Mouse (Mus musculus): Measurements from ENCODE around the gene Coq8a. TPM values are rescaled to one million over a fixed set of nuclear protein-coding genes. Genes with fewer than 3 reads are reported as not detected.

Gene Coq8a
- polyA plus RNA-seq, 1 experiment from 2014 or later, result 2.0 TPM

DNA sequence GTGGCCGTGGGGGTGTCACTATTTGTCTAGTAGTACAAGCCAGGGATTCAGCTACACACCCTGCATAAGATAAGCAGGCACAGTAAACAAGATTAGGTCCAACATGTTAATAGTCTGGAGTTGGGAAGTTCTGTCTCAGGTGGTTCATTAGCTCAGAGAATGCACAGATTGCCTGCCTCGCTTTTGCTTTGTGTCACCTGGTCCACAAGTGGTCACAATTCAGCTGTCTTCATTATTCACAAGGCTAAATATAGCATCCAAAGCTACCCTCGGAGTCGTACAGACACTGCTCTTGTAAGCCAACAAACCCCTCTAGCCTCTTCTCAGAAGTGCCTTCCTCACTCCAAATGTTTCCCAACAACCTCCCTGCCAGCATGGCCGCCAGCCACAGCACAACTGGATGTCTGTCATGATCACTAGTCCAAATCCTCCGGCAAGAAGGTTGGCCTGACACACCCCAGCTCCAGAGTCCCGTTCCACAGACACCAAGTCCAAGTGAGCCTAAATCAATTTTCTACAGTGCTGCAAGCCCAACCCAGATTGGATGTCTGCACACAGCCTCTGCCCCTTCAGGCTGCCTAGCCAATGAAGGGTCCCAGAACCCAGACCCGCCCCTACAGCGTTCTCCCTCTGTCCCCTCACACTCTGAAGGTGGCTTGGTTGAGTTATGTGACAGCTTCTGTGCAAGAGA is 4.5 kb downstream of the Coq8a start:
- DNase-seq (ENCODE audit: low spot score), result peak; percentile 49
- no peaks in the 10 kb centered on the region for H3K9me3 ChIP-seq
- WGBS, result 31% methylated on average over 9 of the region's 9 CpGs

DNA sequence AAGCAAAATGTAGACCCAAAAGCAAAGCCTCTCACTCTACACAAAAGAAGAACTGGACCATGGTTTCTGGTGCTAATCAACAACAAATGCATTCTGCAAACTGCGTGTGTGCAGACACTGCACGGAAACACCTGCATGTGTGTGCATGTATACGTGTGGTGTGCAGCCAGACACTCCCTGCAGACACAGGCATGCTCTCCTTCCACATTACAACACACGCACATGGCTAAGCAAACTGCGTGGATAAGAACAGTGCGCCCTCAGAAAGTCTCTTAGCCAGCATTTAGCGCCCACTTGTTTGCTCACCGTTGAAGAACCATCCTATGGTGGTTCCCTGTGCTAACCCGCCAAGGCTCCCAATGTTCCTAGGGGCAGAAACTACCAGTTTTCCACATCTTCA is 5.4 kb downstream of the Coq8a start:
- WGBS, result 86% methylated on average over 9 of the region's 9 CpGs
- H3K36me3 ChIP-seq, result no peaks in the 10 kb centered on the region
- no peak overlapping the region for H3K4me3 ChIP-seq
- H3K9me3 ChIP-seq, result no peaks in the 10 kb centered on the region
- peaks cover 17% of the 10 kb centered on the region for H3K4me1 ChIP-seq (replicated peaks)
- no peaks in the 10 kb centered on the region; the same call in none of the 2 replicates for H3K27me3 ChIP-seq (ENCODE audit: insufficient read depth, poor library complexity, severe bottlenecking)
- H3K27ac ChIP-seq, result no peak overlapping the region
- no peak for DNase-seq (ENCODE audit: low spot score)

More for the DNA sequence above, 4.5 kb downstream of the Coq8a start:
- no peaks in the 10 kb centered on the region; the same call in none of the 2 replicates for H3K27me3 ChIP-seq (ENCODE audit: insufficient read depth, poor library complexity, severe bottlenecking)
- peaks cover 17% of the 10 kb centered on the region for H3K4me1 ChIP-seq (replicated peaks)
- no peaks in the 10 kb centered on the region for H3K36me3 ChIP-seq
- H3K4me3 ChIP-seq, result peak overlapping the region; percentile 61
- no peak overlapping the region for H3K27ac ChIP-seq

DNA sequence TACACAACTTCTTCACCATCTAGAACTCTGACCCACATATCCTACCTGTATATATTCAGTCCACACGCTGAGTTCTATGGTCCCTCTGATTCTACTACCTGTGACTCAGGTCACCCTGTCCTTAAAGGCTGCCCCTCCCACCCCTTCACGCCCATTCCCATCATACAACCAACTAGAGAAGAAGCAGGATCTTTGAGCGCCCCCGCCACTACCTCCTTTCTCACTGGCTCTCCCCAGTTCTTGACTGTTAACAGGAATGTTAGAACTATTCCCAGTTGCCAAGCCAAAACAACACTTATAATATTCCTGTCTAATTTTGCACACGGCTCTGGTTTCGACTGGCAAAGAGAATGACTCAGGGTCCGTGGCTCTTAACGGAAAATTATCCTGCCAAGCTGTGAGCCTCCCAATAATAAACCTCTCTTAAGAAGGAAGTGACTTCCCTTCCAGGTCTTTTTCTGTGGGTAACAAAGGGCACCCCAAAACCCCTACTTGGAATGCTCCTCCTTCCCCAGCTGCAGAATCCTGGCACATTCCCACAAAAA is 5.9 kb downstream of the Coq8a start:
- no peak overlapping the region for H3K4me3 ChIP-seq
- no peak overlapping the region for H3K27ac ChIP-seq
- DNase-seq (ENCODE audit: low spot score), result no peak
- H3K36me3 ChIP-seq, result no peaks in the 10 kb centered on the region
- no peaks in the 10 kb centered on the region for H3K9me3 ChIP-seq
- 82% methylated on average over 8 of the region's 8 CpGs for WGBS
- no peaks in the 10 kb centered on the region; the same call in none of the 2 replicates for H3K27me3 ChIP-seq (ENCODE audit: insufficient read depth, poor library complexity, severe bottlenecking)
- peaks cover 17% of the 10 kb centered on the region for H3K4me1 ChIP-seq (replicated peaks)

DNA sequence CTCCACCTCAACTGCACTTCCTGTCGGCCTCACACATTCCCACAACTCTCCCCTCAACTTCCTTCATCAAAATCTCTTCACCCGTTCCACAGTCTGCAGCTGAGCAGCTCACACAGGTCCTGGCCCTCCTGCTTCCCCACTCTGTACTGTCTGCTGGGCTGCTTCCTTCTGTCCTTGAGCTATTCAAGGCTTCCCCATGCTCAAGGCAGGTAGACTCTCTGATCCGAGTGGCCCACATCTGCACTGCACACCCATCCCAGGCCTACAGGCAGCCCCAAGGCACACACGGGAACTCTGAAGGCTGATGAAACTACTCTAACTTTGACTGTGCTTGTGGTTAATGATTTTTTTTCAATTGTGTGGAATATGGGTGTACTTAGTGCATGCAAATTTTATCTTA is 6.5 kb downstream of the Coq8a start:
- Histone ChIP-seq H3K9me3 (0 out of 2 replicates have a peak, but pooled peaks cover 3% of the 10 kb centered on the region), H3K27me3 (ENCODE audit: insufficient read depth, poor library complexity, severe bottlenecking) (no peaks in the 10 kb centered on the region; the same call in none of the 2 replicates), H3K27ac (no peak overlapping the region), H3K36me3 (no peaks in the 10 kb centered on the region), H3K4me1 (replicated peaks) (peaks cover 17% of the 10 kb centered on the region), H3K4me3 (no peak overlapping the region)
- DNase-seq (ENCODE audit: low spot score), result no peak
- WGBS, result 68% methylated on average over 4 of the region's 4 CpGs

DNA sequence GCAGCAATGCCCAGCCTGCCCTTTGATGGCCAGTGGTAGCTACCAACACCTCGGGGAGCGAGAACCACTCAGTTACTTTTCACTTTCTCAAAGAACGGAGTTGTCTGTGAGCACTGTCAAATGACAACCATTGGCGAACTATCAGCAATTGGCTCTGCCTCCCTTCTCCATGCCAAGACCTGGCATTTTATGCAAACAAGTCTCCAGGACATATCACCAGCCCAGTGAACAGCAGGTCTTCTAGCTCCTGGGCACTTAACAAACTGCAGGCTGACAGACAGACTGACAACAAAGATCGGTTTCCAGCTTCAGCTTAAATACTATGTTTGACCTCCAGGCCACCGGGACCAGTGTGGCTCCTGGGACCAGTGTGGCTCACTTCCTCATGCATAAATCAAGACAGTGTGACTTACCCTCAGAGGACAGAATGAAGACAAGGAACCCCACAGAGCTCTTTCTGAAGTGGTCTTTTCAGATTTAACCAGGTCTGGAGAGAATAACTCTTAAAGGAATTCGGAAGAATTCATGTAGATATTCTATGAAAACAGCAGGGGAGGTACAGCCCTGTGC is 7.7 kb downstream of the Coq8a start:
- H3K27ac ChIP-seq, result no peak overlapping the region
- H3K27me3 ChIP-seq (ENCODE audit: insufficient read depth, poor library complexity, severe bottlenecking), result no peaks in the 10 kb centered on the region; the same call in none of the 2 replicates
- H3K9me3 ChIP-seq, result 0 out of 2 replicates have a peak, but pooled peaks cover 3% of the 10 kb centered on the region
- peaks cover 17% of the 10 kb centered on the region for H3K4me1 ChIP-seq (replicated peaks)
- H3K4me3 ChIP-seq, result no peak overlapping the region
- 72% methylated on average over 7 of the region's 7 CpGs for WGBS
- no peaks in the 10 kb centered on the region for H3K36me3 ChIP-seq
- no peak for DNase-seq (ENCODE audit: low spot score)

DNA sequence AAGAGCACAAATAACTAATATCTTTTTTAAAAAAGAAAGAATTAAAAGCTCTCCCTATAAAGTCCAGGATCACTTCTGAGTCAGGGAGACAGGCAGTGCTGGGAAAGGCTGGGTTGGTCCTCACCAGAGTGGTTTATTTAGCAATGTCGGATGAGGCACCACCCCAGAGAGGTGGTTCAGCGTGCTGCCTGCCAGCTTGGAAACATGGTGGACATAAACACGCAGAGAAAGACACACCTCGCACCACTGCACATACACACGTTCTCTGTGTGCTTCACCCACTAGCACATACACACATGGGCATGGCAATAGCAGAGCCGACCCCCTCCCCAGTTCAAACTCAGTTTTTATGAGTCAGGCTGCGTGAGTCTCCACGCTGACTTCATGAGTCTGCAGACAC is 8.3 kb downstream of the Coq8a start:
- 85% methylated on average over 8 of the region's 8 CpGs for WGBS
- no peak for DNase-seq (ENCODE audit: low spot score)
- no peaks in the 10 kb centered on the region for H3K36me3 ChIP-seq
- no peak overlapping the region for H3K4me3 ChIP-seq
- no peak overlapping the region for H3K27ac ChIP-seq
- no peaks in the 10 kb centered on the region; the same call in none of the 2 replicates for H3K27me3 ChIP-seq (ENCODE audit: insufficient read depth, poor library complexity, severe bottlenecking)
- H3K4me1 ChIP-seq (replicated peaks), result peaks cover 12% of the 10 kb centered on the region
- H3K9me3 ChIP-seq, result 0 out of 2 replicates have a peak, but pooled peaks cover 3% of the 10 kb centered on the region

DNA sequence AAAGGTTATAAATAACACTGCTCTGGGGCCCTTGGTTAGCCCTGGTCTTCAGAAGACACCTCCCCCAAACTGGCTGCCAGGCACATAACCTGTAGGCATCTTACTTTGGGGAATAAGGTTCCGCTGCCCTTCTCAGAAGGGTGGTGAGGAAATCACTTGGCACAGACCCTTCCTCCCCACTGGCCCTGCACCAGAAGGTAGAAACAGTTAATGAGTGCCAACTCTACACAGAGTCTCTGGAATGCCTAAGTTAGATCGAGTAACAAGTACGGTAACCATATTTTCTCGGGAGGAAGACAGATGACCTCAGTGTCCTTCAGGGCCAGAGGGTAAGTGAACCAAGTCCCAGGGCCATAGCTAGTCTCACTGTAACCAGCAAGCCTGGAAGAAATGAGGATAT is 10.5 kb downstream of the Coq8a start:
- no peaks in the 10 kb centered on the region; the same call in 1 of the 2 replicates for H3K27me3 ChIP-seq (ENCODE audit: insufficient read depth, poor library complexity, severe bottlenecking)
- H3K4me1 ChIP-seq (replicated peaks), result no peaks in the 10 kb centered on the region
- no peak overlapping the region for H3K4me3 ChIP-seq
- H3K36me3 ChIP-seq, result no peaks in the 10 kb centered on the region
- no peak for DNase-seq (ENCODE audit: low spot score)
- 86% methylated on average over 4 of the region's 4 CpGs for WGBS
- H3K27ac ChIP-seq, result no peak overlapping the region
- 0 out of 2 replicates have a peak, but pooled peaks cover 3% of the 10 kb centered on the region for H3K9me3 ChIP-seq

DNA sequence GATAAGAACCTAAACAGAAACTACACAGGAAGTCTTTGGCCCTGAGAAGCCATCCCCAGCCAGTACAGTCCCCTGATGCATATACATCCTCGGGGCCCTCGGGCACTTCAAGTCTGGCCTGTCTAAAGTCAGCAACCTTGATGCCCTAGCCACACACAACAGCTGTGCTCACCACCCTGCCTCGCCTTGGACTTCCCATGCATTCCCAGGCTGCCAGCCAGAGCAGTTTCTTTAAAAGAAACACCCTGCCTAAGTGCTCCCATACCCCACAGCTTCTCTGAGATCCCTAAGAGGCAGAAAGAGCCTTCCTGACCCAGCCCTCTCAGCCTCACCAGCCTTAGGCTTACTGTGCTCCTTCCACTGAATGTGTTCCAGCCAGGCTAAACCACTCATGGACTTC is 13.0 kb downstream of the Coq8a start:
- 0 out of 2 replicates have a peak, but pooled peaks cover 3% of the 10 kb centered on the region for H3K9me3 ChIP-seq
- no peaks in the 10 kb centered on the region for H3K27me3 ChIP-seq (ENCODE audit: insufficient read depth, poor library complexity, severe bottlenecking)
- no peak overlapping the region for H3K4me3 ChIP-seq
- no peak for DNase-seq (ENCODE audit: low spot score)
- 80% methylated on average over 3 of the region's 3 CpGs for WGBS
- 0 out of 2 replicates have a peak, but pooled peaks cover 5% of the 10 kb centered on the region for H3K4me1 ChIP-seq (replicated peaks)
- no peaks in the 10 kb centered on the region for H3K36me3 ChIP-seq
- H3K27ac ChIP-seq, result no peak overlapping the region

DNA sequence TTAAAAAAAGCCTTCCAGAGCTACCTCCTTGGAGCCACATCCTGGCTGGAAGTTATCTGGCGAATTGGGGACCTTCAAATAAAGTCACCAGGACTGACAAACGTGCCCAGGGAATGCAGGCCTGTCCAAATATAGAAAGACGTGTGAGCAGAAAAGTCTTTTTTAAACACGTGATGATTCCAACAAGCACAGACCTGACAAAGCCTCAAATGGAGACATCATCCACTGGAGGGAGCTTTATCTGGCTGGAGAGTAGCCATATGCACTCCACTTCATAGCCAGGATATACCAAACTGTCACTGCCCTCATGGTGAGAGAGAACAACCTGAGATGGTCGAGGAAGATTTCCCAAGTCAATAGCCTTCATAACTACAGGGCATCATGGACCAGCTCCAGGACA is 13.5 kb downstream of the Coq8a start:
- Histone ChIP-seq H3K4me1 (replicated peaks) (0 out of 2 replicates have a peak, but pooled peaks cover 5% of the 10 kb centered on the region), H3K36me3 (no peaks in the 10 kb centered on the region), H3K4me3 (no peak overlapping the region), H3K27ac (no peak overlapping the region), H3K9me3 (0 out of 2 replicates have a peak, but pooled peaks cover 3% of the 10 kb centered on the region), H3K27me3 (ENCODE audit: insufficient read depth, poor library complexity, severe bottlenecking) (no peaks in the 10 kb centered on the region)
- no peak for DNase-seq (ENCODE audit: low spot score)
- WGBS, result 77% methylated on average over 5 of the region's 5 CpGs

DNA sequence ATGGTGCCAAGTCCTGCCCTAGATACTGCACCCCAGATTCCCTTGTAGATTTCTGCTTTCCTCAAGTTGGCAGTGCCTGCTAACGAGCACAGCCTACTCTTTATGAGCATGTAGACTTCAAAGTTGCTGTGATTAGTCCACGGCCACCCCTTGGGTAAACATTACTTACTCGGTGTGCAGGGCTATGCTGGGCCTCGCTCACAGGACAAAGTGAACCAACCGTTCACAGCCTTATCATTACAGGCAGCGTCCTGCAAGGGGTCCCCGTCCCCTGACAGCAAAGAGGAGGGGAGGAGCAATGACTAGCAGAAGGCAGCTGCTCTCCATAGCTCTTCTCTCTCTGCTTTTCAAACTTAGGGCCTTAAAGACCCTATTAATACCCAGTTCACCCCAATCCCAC is 14.6 kb downstream of the Coq8a start:
- 70% methylated on average over 7 of the region's 7 CpGs for WGBS

DNA sequence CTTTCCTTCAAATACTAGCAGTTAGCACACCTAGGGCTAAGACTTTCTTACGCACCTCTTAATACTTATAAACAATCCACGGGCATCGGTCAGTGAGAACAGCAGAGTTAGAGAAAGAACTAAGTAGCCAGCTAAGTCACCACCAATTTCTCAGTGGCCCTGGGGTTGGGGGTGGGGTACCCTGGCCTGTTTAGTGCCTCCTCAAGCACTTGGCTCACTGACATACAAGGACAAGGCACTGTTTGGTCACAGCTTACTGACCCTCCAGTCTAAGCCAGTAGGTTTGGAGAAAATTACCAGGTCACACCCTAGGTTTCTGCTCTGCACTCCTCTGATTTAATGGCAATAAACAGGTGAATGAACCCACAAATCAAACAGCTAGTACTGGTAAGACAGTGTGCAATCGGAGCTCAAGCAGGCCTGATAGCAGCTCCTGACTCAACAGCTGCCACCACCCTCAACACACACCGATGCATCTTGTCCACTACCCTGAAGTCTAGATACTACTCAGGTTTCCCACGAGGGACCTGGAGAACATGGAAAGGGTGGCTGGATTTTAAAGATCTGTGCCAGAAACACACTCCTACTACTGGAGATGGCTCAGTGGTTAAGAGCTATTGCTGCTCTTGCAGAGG is 15.8 kb downstream of the Coq8a start:
- no peak overlapping the region for H3K27ac ChIP-seq
- DNase-seq (ENCODE audit: low spot score), result no peak
- no peak overlapping the region for H3K4me3 ChIP-seq
- H3K9me3 ChIP-seq, result 0 out of 2 replicates have a peak, but pooled peaks cover 3% of the 10 kb centered on the region
- no peaks in the 10 kb centered on the region for H3K27me3 ChIP-seq (ENCODE audit: insufficient read depth, poor library complexity, severe bottlenecking)
- no peaks in the 10 kb centered on the region for H3K36me3 ChIP-seq
- WGBS, result 91% methylated on average over 6 of the region's 6 CpGs
- 0 out of 2 replicates have a peak, but pooled peaks cover 5% of the 10 kb centered on the region for H3K4me1 ChIP-seq (replicated peaks)

More for the DNA sequence above, 14.6 kb downstream of the Coq8a start:
- Histone ChIP-seq H3K36me3 (no peaks in the 10 kb centered on the region), H3K9me3 (0 out of 2 replicates have a peak, but pooled peaks cover 3% of the 10 kb centered on the region), H3K27ac (no peak overlapping the region), H3K4me3 (no peak overlapping the region), H3K4me1 (replicated peaks) (0 out of 2 replicates have a peak, but pooled peaks cover 5% of the 10 kb centered on the region), H3K27me3 (ENCODE audit: insufficient read depth, poor library complexity, severe bottlenecking) (no peaks in the 10 kb centered on the region)
- no peak for DNase-seq (ENCODE audit: low spot score)

DNA sequence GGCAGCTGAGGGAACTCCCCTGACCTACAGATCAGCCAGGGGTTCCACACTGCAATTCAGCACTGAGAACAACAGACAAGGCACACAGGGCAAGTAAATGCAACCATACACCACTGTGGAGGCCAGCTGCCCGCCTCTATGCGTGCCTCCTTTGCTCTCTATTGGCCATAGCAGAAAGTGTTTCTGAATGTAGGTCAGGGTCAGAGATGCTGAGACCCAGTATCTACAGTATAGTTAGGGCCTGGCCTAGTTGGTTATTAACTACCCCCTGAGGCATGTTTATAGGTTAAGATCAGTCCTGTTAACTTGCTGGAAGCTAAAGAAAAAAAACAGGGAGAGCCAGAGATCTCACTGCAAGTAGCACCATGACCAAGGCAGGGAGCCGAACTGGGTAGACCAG is 16.7 kb downstream of the Coq8a start:
- Histone ChIP-seq H3K27me3 (ENCODE audit: insufficient read depth, poor library complexity, severe bottlenecking) (no peaks in the 10 kb centered on the region), H3K4me3 (no peak overlapping the region), H3K4me1 (replicated peaks) (0 out of 2 replicates have a peak, but pooled peaks cover 5% of the 10 kb centered on the region), H3K36me3 (no peaks in the 10 kb centered on the region), H3K27ac (no peak overlapping the region), H3K9me3 (no peaks in the 10 kb centered on the region)
- WGBS, result 70% methylated on average over 3 of the region's 3 CpGs
- DNase-seq (ENCODE audit: low spot score), result no peak
